Mouse (Mus musculus) lung, postnatal 25 days (tissue): ENCODE data around the gene Fgg.

Experiments
- DNase-seq: peaks from one replicate; pipeline ENCODE4 v3.0.0; 2022; ENCODE audit warnings: low spot score

Fgg gene

DNA sequence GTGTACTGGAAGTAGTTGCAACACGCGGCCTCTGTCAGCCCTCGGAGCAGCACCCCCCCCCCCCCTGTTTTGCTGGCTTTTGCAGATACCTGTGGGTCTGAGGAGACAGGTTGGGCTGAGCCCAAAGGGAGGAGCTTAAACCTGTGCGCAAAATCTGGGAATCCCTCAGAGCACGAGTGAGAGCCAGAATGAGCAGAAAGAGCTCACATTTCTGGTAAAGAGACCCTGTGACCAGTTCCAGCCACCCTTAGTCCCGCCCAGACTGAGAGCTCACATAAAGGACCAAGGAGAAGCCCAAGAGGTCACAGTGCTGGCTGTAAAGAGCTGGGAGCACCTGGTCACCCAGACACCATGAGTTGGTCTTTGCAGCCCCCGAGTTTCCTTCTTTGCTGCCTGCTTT, at the start of gene Fgg:
TSS of gene Fgg (plus strand) at position 168 of the 400 bp plus-strand sequence.
- DNase-seq: no peak

DNA sequence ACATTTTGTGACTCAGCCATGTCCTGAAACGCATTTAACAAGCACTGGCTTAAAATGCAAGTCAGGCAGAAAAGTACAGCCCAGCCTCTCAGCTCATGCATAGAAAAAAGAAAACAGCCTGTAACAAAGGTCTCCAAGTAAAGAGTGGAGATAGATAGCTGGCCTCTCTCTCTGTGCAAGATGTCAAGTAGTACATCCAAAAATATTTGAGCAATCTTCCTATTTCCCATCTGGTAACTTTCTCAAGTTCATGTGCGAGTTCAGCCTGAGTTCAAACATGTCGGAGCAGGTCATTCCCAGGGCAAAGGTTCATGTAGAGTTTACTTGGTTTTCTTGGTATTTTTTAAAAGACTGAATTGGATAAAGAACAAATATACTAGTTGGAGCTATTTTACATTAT, 36.5 kb upstream of the Fgg start:
- DNase-seq: peak; percentile 19

DNA sequence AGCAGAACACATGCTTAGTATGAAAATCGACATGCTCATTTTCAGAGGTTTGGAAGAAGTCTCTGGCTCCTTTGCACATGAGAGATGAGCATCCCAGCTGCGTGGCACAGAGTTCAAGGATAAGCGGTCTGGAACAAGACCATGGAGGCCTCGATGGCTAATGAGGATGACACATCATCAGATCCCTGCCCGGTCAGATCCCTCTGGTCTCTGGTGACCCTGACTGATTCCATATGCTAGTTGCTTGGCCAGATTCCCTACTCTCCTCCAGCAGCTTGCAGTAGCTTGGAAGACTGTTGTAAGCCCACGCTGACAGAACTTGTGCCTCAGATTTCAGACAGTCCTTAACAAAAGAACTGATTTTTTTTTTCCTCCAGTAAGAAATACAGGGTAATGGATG, 26.7 kb upstream of the Fgg start:
- DNase-seq: peak; percentile 58

- no peak for DNase-seq
Measured at GRCm38 (mm10) chr3:82981861-82982260, 25.7 kb upstream of the Fgg start.

DNA sequence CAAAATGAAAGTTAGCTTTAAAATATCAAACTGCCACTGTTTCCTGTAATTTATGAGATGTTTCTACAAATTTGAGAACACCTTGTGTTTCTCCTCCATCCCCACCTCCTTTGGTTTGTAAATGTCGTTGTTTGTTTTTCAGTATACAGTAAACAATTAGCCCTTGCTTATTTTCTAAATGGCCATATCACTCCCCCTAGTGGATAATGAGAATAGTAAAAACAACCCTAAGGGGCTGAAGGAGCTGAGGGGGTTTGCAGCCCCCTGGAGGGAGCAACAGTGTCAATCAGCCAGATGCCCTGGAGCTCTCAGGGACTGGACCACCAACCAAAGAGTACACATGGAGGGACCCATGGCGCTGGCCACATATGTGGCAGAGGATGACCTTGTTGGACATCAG, 22.7 kb upstream of the Fgg start:
- DNase-seq: no peak

GRCm38 (mm10) chr3:82991963-82992362, 15.6 kb upstream of the Fgg start:
- DNase-seq: no peak

DNA sequence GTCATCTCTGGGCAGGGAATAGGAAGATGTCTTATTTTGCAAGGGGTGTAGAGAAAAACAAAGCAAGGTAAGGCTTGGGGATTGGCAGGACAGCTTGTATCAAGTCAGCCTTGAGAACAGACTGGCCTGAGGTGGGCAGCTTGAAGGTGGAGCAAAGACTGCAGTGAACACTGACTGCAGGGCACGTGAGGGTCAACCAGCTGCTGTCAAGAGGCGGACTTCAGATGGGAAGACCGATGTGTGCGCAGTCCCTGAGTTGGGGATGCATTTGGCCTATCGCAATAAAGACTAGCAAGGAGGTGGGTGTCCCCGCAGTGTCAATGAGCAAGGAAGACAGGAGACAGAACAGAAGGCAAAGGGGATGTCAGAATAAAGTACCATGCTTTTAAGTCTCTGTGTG, 14.6 kb upstream of the Fgg start:
- DNase-seq: no peak

- peak; percentile 55 for DNase-seq
Measured at GRCm38 (mm10) chr3:82995368-82995767, 12.2 kb upstream of the Fgg start.

DNA sequence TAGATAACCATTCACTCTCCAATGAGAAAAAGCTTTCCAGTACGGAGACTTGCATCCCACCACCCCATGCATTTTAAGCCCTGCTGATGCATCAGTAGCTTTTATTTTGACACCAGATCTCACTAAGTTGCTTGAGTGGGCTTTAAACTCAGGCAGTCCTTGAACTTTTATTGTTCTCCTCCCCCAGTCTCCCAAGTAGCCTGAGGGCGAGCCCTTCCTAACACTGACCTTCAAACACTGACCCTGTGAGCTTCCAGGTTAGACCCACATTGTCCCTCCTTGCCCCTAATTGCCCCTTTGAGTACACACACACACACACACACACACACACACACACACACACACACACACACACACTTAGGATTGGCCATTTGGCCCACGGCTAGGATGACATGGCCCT, 10.9 kb upstream of the Fgg start:
- DNase-seq: no peak

DNA sequence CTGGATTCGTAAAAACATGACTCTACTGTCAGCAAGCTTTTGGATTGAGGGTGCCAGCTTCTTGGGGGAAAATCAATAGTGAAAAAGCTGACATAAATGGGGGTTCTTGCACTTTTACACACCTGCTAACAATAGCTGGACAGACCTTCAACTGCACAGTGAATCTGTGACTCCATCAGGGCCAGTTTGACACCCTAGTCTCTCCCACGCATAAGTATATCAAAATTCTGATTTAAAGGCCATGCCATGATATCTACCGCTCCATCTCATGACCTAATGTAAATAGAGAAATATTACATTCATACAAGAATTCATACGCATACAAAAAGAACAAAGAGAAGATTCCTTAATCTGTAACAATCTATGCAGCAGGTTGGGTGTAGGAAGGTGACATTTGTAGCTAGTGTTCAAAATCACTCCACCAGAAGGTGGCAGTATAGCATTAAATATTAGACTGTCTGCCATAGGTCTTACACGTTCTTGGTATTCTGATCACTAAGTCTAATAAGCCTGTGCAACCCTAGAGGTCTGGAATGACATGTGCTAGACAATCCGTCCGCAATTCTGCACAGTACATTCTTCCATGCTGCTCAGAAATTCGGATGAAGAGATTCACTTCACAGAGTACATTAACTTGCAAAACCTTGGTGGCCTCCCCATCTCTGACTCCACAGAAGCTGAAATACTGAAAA, 8.6 kb upstream of the Fgg start:
- DNase-seq: peak; percentile 74

DNA sequence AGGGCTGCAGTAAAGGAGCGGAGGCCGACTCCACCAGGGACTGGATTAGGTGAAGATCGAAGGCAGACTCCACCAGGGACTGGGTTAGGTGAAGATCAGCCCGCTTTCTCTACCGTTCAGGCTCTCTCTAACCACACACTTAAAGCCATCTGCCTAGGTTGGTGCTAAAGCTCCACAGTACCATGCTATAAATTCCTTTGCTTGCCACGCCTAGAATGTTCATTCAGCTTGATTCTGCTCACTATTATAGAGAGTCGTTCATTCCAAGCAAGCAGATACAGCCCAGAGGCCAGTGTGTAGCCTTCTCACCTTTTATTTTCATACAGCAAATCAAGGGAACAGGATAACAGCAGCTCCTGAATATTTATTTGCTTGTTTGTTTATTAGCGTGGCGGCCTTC, 7.5 kb upstream of the Fgg start:
- DNase-seq: no peak

- peak; percentile 34 for DNase-seq
Measured at GRCm38 (mm10) chr3:83002191-83002590, 5.3 kb upstream of the Fgg start.

- DNase-seq: no peak
Measured at GRCm38 (mm10) chr3:83003068-83003467, 4.5 kb upstream of the Fgg start.

- no peak for DNase-seq
Measured at GRCm38 (mm10) chr3:83004801-83005200, 2.7 kb upstream of the Fgg start.

DNA sequence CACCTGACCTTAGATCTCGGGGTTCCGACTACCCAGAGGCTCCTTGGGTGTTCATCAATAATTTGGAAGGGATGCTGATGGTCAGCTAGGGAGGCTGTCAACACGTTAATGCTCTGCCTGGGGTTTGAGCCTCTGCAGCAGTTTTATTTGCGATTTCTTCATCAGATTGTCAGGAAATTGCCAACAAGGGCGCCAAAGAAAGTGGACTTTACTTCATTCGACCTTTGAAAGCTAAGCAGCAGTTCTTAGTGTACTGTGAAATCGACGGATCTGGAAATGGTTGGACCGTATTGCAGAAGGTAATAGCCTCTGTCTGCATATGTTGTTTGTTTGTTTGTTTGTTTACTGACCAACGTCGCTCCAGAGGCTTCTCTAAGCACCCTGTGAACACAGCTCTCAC, 2.8 kb downstream of the Fgg start:
- DNase-seq: no peak

GRCm38 (mm10) chr3:83011136-83011535, 3.6 kb downstream of the Fgg start:
- DNase-seq: no peak

DNA sequence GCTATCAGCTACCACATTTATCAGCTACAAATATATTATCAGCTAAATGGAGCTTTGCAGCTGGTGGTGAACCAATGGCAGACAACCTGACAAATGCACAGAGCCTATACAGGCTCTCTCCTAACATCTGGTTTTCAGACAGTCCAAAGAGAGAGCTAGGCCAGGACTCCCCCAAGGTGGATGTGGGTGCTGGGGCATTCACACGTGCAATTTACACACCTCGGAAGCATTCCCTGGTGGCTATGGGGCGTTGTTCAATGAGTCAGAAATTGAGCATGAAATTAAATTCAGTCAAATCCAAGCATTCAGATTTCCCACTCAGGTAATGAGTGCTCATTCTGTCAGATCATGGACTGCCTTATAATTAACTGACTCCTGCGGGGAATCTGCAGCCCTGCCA, 4.0 kb downstream of the Fgg start:
- DNase-seq: no peak

GRCm38 (mm10) chr3:83012636-83013035, 5.1 kb downstream of the Fgg start:
- no peak for DNase-seq

- no peak for DNase-seq
Measured at GRCm38 (mm10) chr3:83013951-83014350, 6.4 kb downstream of the Fgg start.

DNA sequence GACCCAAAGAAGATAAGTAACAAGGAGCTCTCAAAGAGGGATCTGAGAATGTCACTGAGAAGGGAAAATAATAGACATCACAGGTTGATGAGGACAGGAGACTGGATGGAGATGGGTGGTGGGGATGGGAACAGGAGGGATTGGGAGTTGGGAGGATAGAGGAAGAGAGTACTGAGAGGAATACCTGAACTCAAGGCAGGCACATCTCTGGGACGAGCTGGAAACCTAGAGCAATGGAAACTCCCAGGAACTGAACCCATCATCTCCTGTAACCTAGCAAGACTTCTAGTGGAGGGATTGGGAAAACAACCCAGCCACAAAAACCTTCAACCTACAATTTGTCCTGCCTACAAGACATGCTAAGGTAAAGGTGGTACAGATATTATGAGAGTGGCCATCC, 8.7 kb downstream of the Fgg start:
- DNase-seq: no peak

- DNase-seq: no peak
Measured at GRCm38 (mm10) chr3:83020387-83020786, 12.9 kb downstream of the Fgg start.

- DNase-seq: no peak
Measured at GRCm38 (mm10) chr3:83021176-83021575, 13.7 kb downstream of the Fgg start.

DNA sequence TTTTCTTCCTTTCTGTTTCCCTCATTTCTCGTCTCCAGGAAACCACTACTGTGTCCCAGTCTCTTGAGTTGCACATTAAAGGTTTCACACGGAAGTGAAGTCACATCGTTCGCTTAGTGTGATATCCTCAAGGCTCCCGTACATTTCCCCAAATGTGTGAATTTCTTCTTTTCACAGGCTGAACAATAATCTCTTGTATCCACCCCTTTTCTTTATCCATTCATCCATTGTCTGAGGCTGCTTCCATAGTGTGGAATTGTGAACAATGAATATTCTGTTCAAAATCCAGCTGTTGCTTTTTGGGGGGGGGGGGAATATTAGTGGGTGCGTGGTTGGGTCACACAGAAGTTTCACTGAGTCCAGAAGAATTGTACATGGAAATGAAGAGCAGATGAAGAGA, 17.5 kb downstream of the Fgg start:
- DNase-seq: no peak

GRCm38 (mm10) chr3:83025475-83026301, 18.2 kb downstream of the Fgg start, which contains the start of gene Fga:
Fga (plus strand) TSS chr3:83026076.
- DNase-seq: no peak
